In the genomic region with DNA sequence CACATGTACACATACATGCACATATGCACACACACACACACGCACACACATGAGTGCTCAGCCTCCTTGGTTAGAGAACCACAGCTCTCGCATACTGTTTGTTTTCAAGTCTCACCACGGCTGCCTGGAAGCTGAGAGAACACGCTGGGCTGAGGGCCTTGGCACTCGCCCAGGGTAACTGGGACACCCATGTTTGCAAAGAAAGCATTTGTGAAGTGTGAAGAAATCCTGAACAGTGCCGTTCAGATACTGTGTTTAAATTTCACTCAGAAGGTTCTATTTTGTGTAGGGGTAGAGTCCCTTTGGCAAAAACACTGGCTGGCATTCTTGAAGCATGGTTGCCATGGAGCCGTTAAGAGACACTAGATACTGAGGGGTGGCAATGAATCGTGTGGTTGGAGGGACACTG, we compare ENCODE assay signal across 11 mouse cellular contexts.
A peak's percentile ranks its signal among the peaks of the same experiment; 100 is the strongest.
DNase-seq lines count a peak whose midpoint lies in the region; ATAC-seq and TF ChIP-seq lines count a peak whose summit lies in the region.
"Had no signal": no experiment of that assay in that cellular context is flagged by ENCODE, and none has a peak within 500 bp of the region (broad histone marks: within the 10 kb centered on the region; RNA-seq: fewer than 3 reads in every experiment).

No protein-coding gene starts in this region.

- no peak overlapping the region for H3K4me3 ChIP-seq in liver, postnatal 0 days (ENCODE audit: low read depth, low read length)
- no peak overlapping the region for H3K4me3 ChIP-seq in liver, embryonic 11.5 days (ENCODE audit: low read depth, low read length)
- no peak overlapping the region for H3K4me3 ChIP-seq in hindbrain, embryonic 16.5 days (ENCODE audit: low read length)
- no peak overlapping the region for H3K4me3 ChIP-seq in stomach, embryonic 14.5 days (ENCODE audit: low read depth, low read length)
- no peak overlapping the region for H3K4me3 ChIP-seq in kidney, embryonic 15.5 days (replicated peaks)
- H3K4me3 ChIP-seq: embryonic facial prominence, embryonic 15.5 days; liver, embryonic 13.5 days had no signal

- ATAC-seq in liver, postnatal 0 days: no peak
- no peak for ATAC-seq in liver, embryonic 11.5 days (replicated peaks; ENCODE audit: low FRiP score)
- ATAC-seq in hindbrain, embryonic 16.5 days: peak; percentile 87
- ATAC-seq in stomach, embryonic 14.5 days (ENCODE audit: insufficient number of reproducible peaks, insufficient read depth, low FRiP score, low read depth): no peak
- ATAC-seq in kidney, embryonic 15.5 days (replicated peaks; ENCODE audit: low FRiP score): no peak
- ATAC-seq: Patski had no signal

- DNase-seq in liver, postnatal 0 days: peak; percentile 41
- DNase-seq in liver, embryonic 11.5 days (ENCODE audit: low spot score): no peak
- peak; percentile 63 to 79 for DNase-seq in lung, adult 18-20 months
- no peak for DNase-seq in retina, postnatal 1 day
- DNase-seq in thymus, postnatal 0 days (ENCODE audit: low spot score): no peak
- DNase-seq: liver, embryonic 13.5 days had no signal

- WGBS in liver, postnatal 0 days (ENCODE audit: insufficient replicate concordance): 53% methylated on average over 8 of the region's 8 CpGs
- WGBS in liver, embryonic 11.5 days: 67% methylated on average over 8 of the region's 8 CpGs
- 19% methylated on average over 8 of the region's 8 CpGs for WGBS in hindbrain, embryonic 16.5 days
- 43% methylated on average over 8 of the region's 8 CpGs for WGBS in stomach, embryonic 14.5 days
- WGBS in kidney, embryonic 15.5 days: 64% methylated on average over 8 of the region's 8 CpGs

- no peaks in the 10 kb centered on the region for H3K4me1 ChIP-seq in liver, postnatal 0 days (ENCODE audit: insufficient read depth)
- H3K4me1 ChIP-seq in liver, embryonic 11.5 days (replicated peaks; ENCODE audit: control insufficient read depth, insufficient read depth, low read length): peaks cover 3% of the 10 kb centered on the region; the same call in 1 of the 2 replicates
- H3K4me1 ChIP-seq in hindbrain, embryonic 16.5 days (ENCODE audit: control insufficient read depth, insufficient read depth, low read depth, low read length): peaks cover 19% of the 10 kb centered on the region
- H3K4me1 ChIP-seq in stomach, embryonic 14.5 days (ENCODE audit: control insufficient read depth, insufficient read depth, low read length): peaks cover 27% of the 10 kb centered on the region; the same call in 1 of the 2 replicates
- peaks cover 30% of the 10 kb centered on the region for H3K4me1 ChIP-seq in kidney, embryonic 15.5 days

- H3K36me3 ChIP-seq in liver, postnatal 0 days (replicated peaks; ENCODE audit: insufficient read depth, low read length): no peaks in the 10 kb centered on the region
- no peaks in the 10 kb centered on the region for H3K36me3 ChIP-seq in liver, embryonic 11.5 days (ENCODE audit: control insufficient read depth, insufficient read depth, low read length)
- no peaks in the 10 kb centered on the region for H3K36me3 ChIP-seq in hindbrain, embryonic 16.5 days (ENCODE audit: control insufficient read depth, insufficient read depth, low read length)
- H3K36me3 ChIP-seq in stomach, embryonic 14.5 days (ENCODE audit: control insufficient read depth, insufficient read depth, low read length): no peaks in the 10 kb centered on the region
- H3K36me3 ChIP-seq in kidney, embryonic 15.5 days: no peaks in the 10 kb centered on the region
- H3K36me3 ChIP-seq: embryonic facial prominence, embryonic 15.5 days; liver, embryonic 13.5 days had no signal

- no peak for TF ChIP-seq CTCF in liver, postnatal 0 days (IDR thresholded peaks at IDR 0.05; ENCODE audit: low read depth)

- no peaks in the 10 kb centered on the region for H3K9me3 ChIP-seq in liver, postnatal 0 days (ENCODE audit: low read length)
- no peaks in the 10 kb centered on the region for H3K9me3 ChIP-seq in liver, embryonic 11.5 days (ENCODE audit: control insufficient read depth, low read length)
- H3K9me3 ChIP-seq in hindbrain, embryonic 16.5 days (ENCODE audit: control insufficient read depth, low read length): no peaks in the 10 kb centered on the region
- no peaks in the 10 kb centered on the region for H3K9me3 ChIP-seq in stomach, embryonic 14.5 days (ENCODE audit: control insufficient read depth, low read depth, low read length)
- H3K9me3 ChIP-seq in kidney, embryonic 15.5 days (replicated peaks): no peaks in the 10 kb centered on the region
- H3K9me3 ChIP-seq: embryonic facial prominence, embryonic 15.5 days; liver, embryonic 13.5 days had no signal

- H3K27me3 ChIP-seq in liver, postnatal 0 days (ENCODE audit: insufficient read depth, low read length): peaks cover 24% of the 10 kb centered on the region; the same call in 1 of the 2 replicates
- H3K27me3 ChIP-seq in liver, embryonic 11.5 days (replicated peaks; ENCODE audit: control insufficient read depth, insufficient read depth, low read length): no peaks in the 10 kb centered on the region
- peaks cover 12% of the 10 kb centered on the region for H3K27me3 ChIP-seq in hindbrain, embryonic 16.5 days (replicated peaks; ENCODE audit: control insufficient read depth, insufficient read depth, low read length)
- no peaks in the 10 kb centered on the region for H3K27me3 ChIP-seq in stomach, embryonic 14.5 days (ENCODE audit: control insufficient read depth, insufficient read depth, low read length)
- H3K27me3 ChIP-seq in kidney, embryonic 15.5 days: 0 out of 2 replicates have a peak, but pooled peaks cover 11% of the 10 kb centered on the region
- H3K27me3 ChIP-seq: embryonic facial prominence, embryonic 15.5 days; liver, embryonic 13.5 days had no signal

- H3K4me2 ChIP-seq in liver, postnatal 0 days (ENCODE audit: low read depth, low read length): no peak overlapping the region
- no peak overlapping the region for H3K4me2 ChIP-seq in liver, embryonic 11.5 days
- H3K4me2 ChIP-seq in hindbrain, embryonic 16.5 days (ENCODE audit: low read length): no peak overlapping the region
- no peak overlapping the region for H3K4me2 ChIP-seq in stomach, embryonic 14.5 days (replicated peaks; ENCODE audit: low read depth, low read length)
- H3K4me2 ChIP-seq in kidney, embryonic 15.5 days: no peak overlapping the region
- H3K4me2 ChIP-seq: embryonic facial prominence, embryonic 15.5 days; liver, embryonic 13.5 days had no signal

- no peak overlapping the region for H3K27ac ChIP-seq in liver, postnatal 0 days (ENCODE audit: low read depth)
- no peak overlapping the region for H3K27ac ChIP-seq in liver, embryonic 11.5 days (ENCODE audit: low read depth, low read length)
- peak overlapping the region; percentile 37; the same call in 1 of the 2 replicates for H3K27ac ChIP-seq in hindbrain, embryonic 16.5 days (ENCODE audit: low read depth, low read length)
- peak overlapping the region; percentile 71; the same call in 1 of the 2 replicates for H3K27ac ChIP-seq in stomach, embryonic 14.5 days (ENCODE audit: low read length)
- H3K27ac ChIP-seq in kidney, embryonic 15.5 days: no peak overlapping the region
- H3K27ac ChIP-seq: embryonic facial prominence, embryonic 15.5 days; liver, embryonic 13.5 days had no signal

- H3K9ac ChIP-seq in liver, postnatal 0 days (replicated peaks): no peak overlapping the region
- H3K9ac ChIP-seq in liver, embryonic 11.5 days (ENCODE audit: low read depth, low read length): no peak overlapping the region
- no peak overlapping the region for H3K9ac ChIP-seq in hindbrain, embryonic 16.5 days (ENCODE audit: low read depth, low read length)
- no peak overlapping the region for H3K9ac ChIP-seq in stomach, embryonic 14.5 days (replicated peaks; ENCODE audit: low read depth, low read length)
- H3K9ac ChIP-seq in kidney, embryonic 15.5 days: no peak overlapping the region
- H3K9ac ChIP-seq: embryonic facial prominence, embryonic 15.5 days; liver, embryonic 13.5 days had no signal

- TF ChIP-seq EP300 in liver, postnatal 0 days (IDR thresholded peaks at IDR 0.05; ENCODE audit: low read depth): no peak

Comparison
In these comparisons a context has a peak if more than half of its experiments do, and no peak if none do; other contexts are left out.
1. DNase-seq: peak in liver, postnatal 0 days (single experiment) and lung, adult 18-20 months (2 of 2); none in liver, embryonic 11.5 days (single experiment), retina, postnatal 1 day (single experiment) and thymus, postnatal 0 days (single experiment).
2. H3K27ac ChIP-seq: peak in hindbrain, embryonic 16.5 days (single experiment) and stomach, embryonic 14.5 days (single experiment); none in liver, postnatal 0 days (single experiment), liver, embryonic 11.5 days (single experiment) and kidney, embryonic 15.5 days (single experiment).